Mouse (Mus musculus): ENCODE data around the gene Tbc1d8. TPM values are rescaled to one million over a fixed set of nuclear protein-coding genes. Genes with fewer than 3 reads are reported as not detected.
A peak's percentile ranks its signal among the peaks of the same experiment; 100 is the strongest.

Tbc1d8 gene
- polyA plus RNA-seq, 1 experiment from 2014 or later = 5.3 TPM

DNA sequence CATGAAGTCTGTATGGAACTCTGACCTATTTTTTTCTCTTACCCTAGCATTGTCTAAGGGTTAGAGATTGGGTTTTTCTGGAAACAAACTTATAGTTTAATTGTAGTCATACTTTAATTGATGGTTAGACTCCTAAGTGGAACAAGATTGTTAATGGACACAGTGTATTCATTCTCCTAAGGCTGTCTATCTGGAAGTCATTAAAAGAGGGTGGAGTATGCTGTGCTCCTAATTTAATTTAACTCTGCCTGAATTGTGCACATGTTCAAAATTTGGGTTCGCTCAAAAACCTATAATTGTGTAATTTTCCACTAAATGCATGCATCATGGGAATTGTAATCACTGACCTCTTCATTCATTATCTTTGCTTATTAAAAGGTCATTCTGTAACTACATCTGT, 113.0 kb downstream of the Tbc1d8 start:
- Histone ChIP-seq H3K4me2 (replicated peaks; ENCODE audit: low read depth) (no peak overlapping the region), H3K4me1 (replicated peaks; ENCODE audit: control insufficient read depth, insufficient read depth) (peaks cover 6% of the 10 kb centered on the region; the same call in 1 of the 2 replicates), H3K9me3 (ENCODE audit: control insufficient read depth, low read length) (no peaks in the 10 kb centered on the region), H3K27me3 (ENCODE audit: control insufficient read depth, insufficient read depth, low read length) (no peaks in the 10 kb centered on the region), H3K27ac (replicated peaks) (no peak overlapping the region), H3K4me3 (ENCODE audit: low read depth, low read length) (no peak overlapping the region), H3K36me3 (ENCODE audit: control insufficient read depth, insufficient read depth, low read length) (peaks cover 7% of the 10 kb centered on the region), H3K9ac (ENCODE audit: low read length) (no peak overlapping the region)
- 84% methylated on average over 1 of the region's 1 CpGs for WGBS
- TF ChIP-seq EP300 (optimal IDR thresholded peaks at IDR 0.05) (no peak), CTCF (IDR thresholded peaks at IDR 0.05; ENCODE audit: low read depth) (no peak)
- ATAC-seq (ENCODE audit: low FRiP score, low TSS enrichment) (no peak), DNase-seq (ENCODE audit: low spot score) (no peak)

DNA sequence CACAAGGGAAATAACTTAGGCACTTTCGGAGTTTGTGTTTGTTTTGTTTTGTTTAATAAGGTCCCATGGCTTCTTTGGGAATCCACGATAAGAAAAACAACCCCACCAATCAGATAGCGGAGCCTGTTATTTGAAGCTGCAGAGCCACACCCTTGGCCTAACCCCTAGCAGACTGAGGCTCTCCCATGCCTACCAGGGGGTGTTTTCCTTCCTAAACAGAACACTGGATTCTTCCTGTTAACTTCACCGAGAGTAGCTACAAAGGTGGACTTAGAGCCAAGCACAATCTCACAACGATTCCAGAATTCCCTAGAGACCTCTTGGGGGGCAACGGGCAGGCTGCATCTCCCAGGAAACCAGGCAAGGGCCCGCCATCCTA, 116.1 kb downstream of the Tbc1d8 start:
- Histone ChIP-seq H3K27ac (replicated peaks) (no peak overlapping the region), H3K9ac (ENCODE audit: low read length) (no peak overlapping the region), H3K4me3 (ENCODE audit: low read depth, low read length) (no peak overlapping the region), H3K27me3 (ENCODE audit: control insufficient read depth, insufficient read depth, low read length) (no peaks in the 10 kb centered on the region), H3K9me3 (ENCODE audit: control insufficient read depth, low read length) (no peaks in the 10 kb centered on the region), H3K4me1 (replicated peaks; ENCODE audit: control insufficient read depth, insufficient read depth) (no peaks in the 10 kb centered on the region), H3K36me3 (ENCODE audit: control insufficient read depth, insufficient read depth, low read length) (no peaks in the 10 kb centered on the region), H3K4me2 (replicated peaks; ENCODE audit: low read depth) (no peak overlapping the region)
- ATAC-seq (ENCODE audit: low FRiP score, low TSS enrichment) = no peak
- TF ChIP-seq CTCF (IDR thresholded peaks at IDR 0.05; ENCODE audit: low read depth) = no peak
- no peak for TF ChIP-seq EP300 (optimal IDR thresholded peaks at IDR 0.05)
- 40% methylated on average over 7 of the region's 7 CpGs for WGBS
- DNase-seq (ENCODE audit: low spot score) = peak; percentile 26

DNA sequence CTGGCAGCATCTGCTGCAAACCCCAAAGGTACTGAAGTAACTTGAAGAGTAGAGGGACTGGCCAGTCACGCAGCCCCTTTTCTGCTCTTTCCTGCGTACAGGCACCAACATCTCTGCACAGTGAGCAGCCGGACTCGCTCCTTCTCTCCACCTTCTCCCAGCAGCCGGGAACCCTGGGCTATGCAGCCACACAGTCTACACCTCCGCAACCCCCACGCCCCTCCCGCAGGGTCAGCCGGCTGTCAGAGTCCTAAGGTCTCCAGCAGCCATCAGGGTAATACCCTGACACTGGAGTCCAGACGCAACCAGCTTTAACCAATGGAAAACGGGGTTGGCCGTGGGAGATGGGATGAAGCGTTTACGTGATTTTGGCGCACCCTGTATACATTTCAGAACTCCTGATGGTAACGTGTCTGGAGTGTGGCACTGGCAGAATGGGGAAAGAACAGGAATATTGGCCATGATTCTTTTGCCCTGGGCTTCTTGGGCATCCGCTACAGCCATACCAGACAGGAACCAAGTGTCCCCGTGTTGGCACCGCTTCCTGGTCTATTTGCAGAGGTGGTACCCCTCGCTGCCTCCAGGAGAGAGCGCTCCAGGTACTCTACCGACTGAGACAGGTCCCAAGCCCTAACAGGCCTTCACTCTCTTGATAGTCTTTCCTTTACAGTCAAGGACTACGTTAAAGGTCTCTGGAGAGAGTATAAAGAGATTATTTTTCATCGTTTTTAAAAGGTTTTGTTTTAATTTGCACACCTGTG, 116.6 kb downstream of the Tbc1d8 start:
- no peaks in the 10 kb centered on the region for H3K9me3 ChIP-seq (ENCODE audit: control insufficient read depth, low read length)
- 28% methylated on average over 24 of the region's 24 CpGs for WGBS
- DNase-seq (ENCODE audit: low spot score) (peak; percentile 60), ATAC-seq (ENCODE audit: low FRiP score, low TSS enrichment) (peak; percentile 72)
- H3K27ac ChIP-seq (replicated peaks) = no peak overlapping the region
- no peaks in the 10 kb centered on the region for H3K36me3 ChIP-seq (ENCODE audit: control insufficient read depth, insufficient read depth, low read length)
- H3K27me3 ChIP-seq (ENCODE audit: control insufficient read depth, insufficient read depth, low read length) = no peaks in the 10 kb centered on the region
- no peaks in the 10 kb centered on the region for H3K4me1 ChIP-seq (replicated peaks; ENCODE audit: control insufficient read depth, insufficient read depth)
- H3K4me2 ChIP-seq (replicated peaks; ENCODE audit: low read depth) = peak overlapping the region; percentile 25; the same call in 1 of the 2 replicates
- no peak overlapping the region for H3K4me3 ChIP-seq (ENCODE audit: low read depth, low read length)
- TF ChIP-seq EP300 (optimal IDR thresholded peaks at IDR 0.05) = no peak
- peak; percentile 53 for TF ChIP-seq CTCF (IDR thresholded peaks at IDR 0.05; ENCODE audit: low read depth)
- peak overlapping the region; percentile 8; the same call in 1 of the 2 replicates for H3K9ac ChIP-seq (ENCODE audit: low read length)

DNA sequence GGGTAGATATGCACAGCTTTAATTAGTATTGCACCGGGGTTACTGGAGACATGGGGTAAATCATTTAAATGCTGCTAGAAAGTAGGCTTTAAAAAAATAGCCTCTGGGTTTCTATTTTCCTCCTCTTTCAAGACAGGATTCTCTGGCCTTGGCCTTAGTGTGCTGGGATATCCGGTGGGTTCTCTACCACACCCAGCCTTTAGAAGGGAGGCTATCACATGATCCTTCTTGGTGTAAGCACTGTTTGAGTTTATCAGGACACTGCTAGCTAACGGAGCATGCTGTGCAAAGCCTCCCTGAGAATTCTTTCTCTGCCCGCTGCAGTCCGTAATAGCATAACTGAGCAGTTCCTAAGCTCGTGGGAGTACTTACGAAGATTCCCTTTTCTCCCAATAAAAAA, 129.1 kb downstream of the Tbc1d8 start:
- WGBS = 71% methylated on average over 7 of the region's 7 CpGs
- Histone ChIP-seq H3K4me3 (ENCODE audit: low read depth, low read length) (no peak overlapping the region), H3K27ac (replicated peaks) (no peak overlapping the region), H3K36me3 (ENCODE audit: control insufficient read depth, insufficient read depth, low read length) (no peaks in the 10 kb centered on the region; the same call in 1 of the 2 replicates), H3K9me3 (ENCODE audit: control insufficient read depth, low read length) (no peaks in the 10 kb centered on the region), H3K9ac (ENCODE audit: low read length) (no peak overlapping the region), H3K4me1 (replicated peaks; ENCODE audit: control insufficient read depth, insufficient read depth) (no peaks in the 10 kb centered on the region), H3K4me2 (replicated peaks; ENCODE audit: low read depth) (no peak overlapping the region), H3K27me3 (ENCODE audit: control insufficient read depth, insufficient read depth, low read length) (no peaks in the 10 kb centered on the region)
- ATAC-seq (ENCODE audit: low FRiP score, low TSS enrichment) (no peak), DNase-seq (ENCODE audit: low spot score) (no peak)
- TF ChIP-seq CTCF (IDR thresholded peaks at IDR 0.05; ENCODE audit: low read depth) (no peak), EP300 (optimal IDR thresholded peaks at IDR 0.05) (no peak)

DNA sequence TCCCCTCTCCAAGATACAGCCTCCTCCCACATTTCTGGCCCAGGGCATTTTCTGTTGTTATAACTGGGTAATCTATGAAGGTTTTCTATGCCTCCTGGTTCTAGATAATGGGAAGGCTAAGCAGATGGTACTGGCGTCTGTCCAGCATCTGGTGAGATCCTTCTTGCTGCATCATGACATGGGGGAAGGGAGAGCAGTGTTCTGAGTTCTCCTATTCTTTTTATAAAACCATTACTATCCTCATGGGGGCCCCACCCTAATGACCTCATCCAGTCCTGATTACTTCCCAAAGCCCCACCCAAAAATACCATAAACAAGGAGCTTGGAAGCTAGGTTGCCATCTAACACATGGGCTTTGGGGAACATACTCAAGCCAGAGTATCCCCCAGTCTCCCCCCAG, 129.6 kb downstream of the Tbc1d8 start:
- Histone ChIP-seq H3K27ac (replicated peaks) (no peak overlapping the region), H3K36me3 (ENCODE audit: control insufficient read depth, insufficient read depth, low read length) (no peaks in the 10 kb centered on the region; the same call in 1 of the 2 replicates), H3K27me3 (ENCODE audit: control insufficient read depth, insufficient read depth, low read length) (no peaks in the 10 kb centered on the region), H3K9me3 (ENCODE audit: control insufficient read depth, low read length) (no peaks in the 10 kb centered on the region), H3K4me1 (replicated peaks; ENCODE audit: control insufficient read depth, insufficient read depth) (no peaks in the 10 kb centered on the region), H3K9ac (ENCODE audit: low read length) (no peak overlapping the region), H3K4me3 (ENCODE audit: low read depth, low read length) (no peak overlapping the region), H3K4me2 (replicated peaks; ENCODE audit: low read depth) (no peak overlapping the region)
- 66% methylated on average over 1 of the region's 1 CpGs for WGBS
- TF ChIP-seq EP300 (optimal IDR thresholded peaks at IDR 0.05) (no peak), CTCF (IDR thresholded peaks at IDR 0.05; ENCODE audit: low read depth) (no peak)
- ATAC-seq (ENCODE audit: low FRiP score, low TSS enrichment) (peak; percentile 53; the same call in 1 of the 2 replicates), DNase-seq (ENCODE audit: low spot score) (no peak)

DNA sequence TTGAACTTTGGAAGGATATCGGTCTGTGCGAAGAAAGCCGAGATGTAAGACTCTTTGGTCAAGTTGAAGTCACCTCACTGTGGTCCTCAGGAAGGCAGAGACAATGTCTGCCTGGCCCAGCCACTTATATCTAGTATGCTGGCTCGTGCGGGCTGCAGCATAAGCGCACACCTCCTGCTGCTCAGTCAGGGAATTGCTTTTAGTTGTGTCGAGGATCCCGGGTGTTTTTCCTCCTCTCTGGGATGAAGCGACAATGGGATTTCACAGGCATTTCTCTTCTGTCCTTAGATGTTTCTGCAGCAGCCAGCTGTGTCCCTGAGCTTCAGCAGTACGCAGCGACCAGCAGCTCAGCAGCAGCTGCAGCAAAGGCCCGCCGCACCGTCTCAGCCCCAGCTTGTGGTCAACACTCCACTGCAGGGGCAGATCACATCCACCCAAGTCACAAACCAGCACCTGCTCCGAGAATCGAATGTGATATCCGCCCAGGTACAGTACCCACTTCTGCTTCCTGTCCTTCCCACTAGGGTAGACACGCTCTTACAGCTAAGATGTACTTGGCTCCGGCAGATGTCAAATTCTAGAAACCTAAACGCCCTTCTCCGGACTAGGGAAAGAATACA, 133.5 kb downstream of the Tbc1d8 start:
- DNase-seq (ENCODE audit: low spot score) (no peak), ATAC-seq (ENCODE audit: low FRiP score, low TSS enrichment) (no peak)
- H3K27ac ChIP-seq (replicated peaks) = no peak overlapping the region
- no peaks in the 10 kb centered on the region for H3K9me3 ChIP-seq (ENCODE audit: control insufficient read depth, low read length)
- H3K9ac ChIP-seq (ENCODE audit: low read length) = no peak overlapping the region
- H3K36me3 ChIP-seq (ENCODE audit: control insufficient read depth, insufficient read depth, low read length) = no peaks in the 10 kb centered on the region; the same call in 1 of the 2 replicates
- no peaks in the 10 kb centered on the region for H3K4me1 ChIP-seq (replicated peaks; ENCODE audit: control insufficient read depth, insufficient read depth)
- H3K4me2 ChIP-seq (replicated peaks; ENCODE audit: low read depth) = no peak overlapping the region
- no peak overlapping the region for H3K4me3 ChIP-seq (ENCODE audit: low read depth, low read length)
- peak; percentile 68 for TF ChIP-seq CTCF (IDR thresholded peaks at IDR 0.05; ENCODE audit: low read depth)
- no peak for TF ChIP-seq EP300 (optimal IDR thresholded peaks at IDR 0.05)
- 63% methylated on average over 21 of the region's 21 CpGs for WGBS
- H3K27me3 ChIP-seq (ENCODE audit: control insufficient read depth, insufficient read depth, low read length) = no peaks in the 10 kb centered on the region
